Mouse (Mus musculus): ENCODE measurements around the gene Gmppa.
A peak's percentile ranks its signal among the peaks of the same experiment; 100 is the strongest.

Gene Gmppa

GRCm38 (mm10) chr1:75440661-75441060 lies 4.9 kb downstream of the Gmppa start:
- TF ChIP-seq POU5F1 (IDR thresholded peaks at IDR 0.05; ENCODE audit: borderline replicate concordance, low read length) (no peak), CTCF (conservative IDR thresholded peaks at IDR 0.05; ENCODE audit: low read length) (no peak), NANOG (IDR thresholded peaks at IDR 0.05; ENCODE audit: borderline replicate concordance, low read length) (no peak)
- peaks cover 43% of the 10 kb centered on the region for H3K36me3 ChIP-seq (ENCODE audit: insufficient read depth, low read length)
- H3K9me3 ChIP-seq (ENCODE audit: low read length) = no peaks in the 10 kb centered on the region
- peaks cover 76% of the 10 kb centered on the region for H3K4me1 ChIP-seq (replicated peaks; ENCODE audit: low read depth, low read length)
- no peak overlapping the region for H3K4me3 ChIP-seq (replicated peaks; ENCODE audit: low read length)
- H3K27me3 ChIP-seq (ENCODE audit: insufficient read depth, low read length) = peaks cover 12% of the 10 kb centered on the region

GRCm38 (mm10) chr1:75441471-75441996 lies 5.8 kb downstream of the Gmppa start:
- TF ChIP-seq CTCF (conservative IDR thresholded peaks at IDR 0.05; ENCODE audit: low read length) (no peak), NANOG (IDR thresholded peaks at IDR 0.05; ENCODE audit: borderline replicate concordance, low read length) (no peak), POU5F1 (IDR thresholded peaks at IDR 0.05; ENCODE audit: borderline replicate concordance, low read length) (no peak)
- Histone ChIP-seq H3K36me3 (ENCODE audit: insufficient read depth, low read length) (peaks cover 43% of the 10 kb centered on the region), H3K4me3 (replicated peaks; ENCODE audit: low read length) (no peak overlapping the region), H3K4me1 (replicated peaks; ENCODE audit: low read depth, low read length) (peaks cover 78% of the 10 kb centered on the region), H3K27me3 (ENCODE audit: insufficient read depth, low read length) (peaks cover 16% of the 10 kb centered on the region), H3K9me3 (ENCODE audit: low read length) (no peaks in the 10 kb centered on the region)

DNA sequence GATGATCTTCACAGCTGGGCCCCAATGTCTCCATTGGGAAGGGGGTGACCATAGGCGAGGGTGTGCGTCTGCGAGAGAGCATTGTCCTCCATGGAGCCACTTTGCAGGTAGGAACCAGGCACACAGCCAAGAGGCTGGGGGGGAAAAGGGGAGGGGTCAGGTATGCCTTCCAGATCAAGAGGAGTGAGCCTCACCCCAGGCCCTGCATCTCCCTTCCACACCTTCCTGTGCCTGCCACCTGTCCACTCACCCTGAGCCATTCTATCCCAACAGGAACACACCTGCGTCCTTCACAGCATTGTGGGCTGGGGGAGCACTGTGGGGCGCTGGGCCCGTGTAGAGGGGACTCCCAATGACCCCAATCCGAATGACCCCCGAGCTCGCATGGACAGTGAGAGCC lies 6.4 kb downstream of the Gmppa start:
- Histone ChIP-seq H3K9me3 (ENCODE audit: low read length) (no peaks in the 10 kb centered on the region), H3K4me1 (replicated peaks; ENCODE audit: low read depth, low read length) (peaks cover 78% of the 10 kb centered on the region), H3K27me3 (ENCODE audit: insufficient read depth, low read length) (peaks cover 22% of the 10 kb centered on the region), H3K4me3 (replicated peaks; ENCODE audit: low read length) (no peak overlapping the region), H3K36me3 (ENCODE audit: insufficient read depth, low read length) (peaks cover 40% of the 10 kb centered on the region)
- TF ChIP-seq POU5F1 (IDR thresholded peaks at IDR 0.05; ENCODE audit: borderline replicate concordance, low read length) (no peak), NANOG (IDR thresholded peaks at IDR 0.05; ENCODE audit: borderline replicate concordance, low read length) (no peak), CTCF (conservative IDR thresholded peaks at IDR 0.05; ENCODE audit: low read length) (no peak)

GRCm38 (mm10) chr1:75442811-75443210 lies 7.1 kb downstream of the Gmppa start:
- no peak for TF ChIP-seq NANOG (IDR thresholded peaks at IDR 0.05; ENCODE audit: borderline replicate concordance, low read length)
- no peak for TF ChIP-seq CTCF (conservative IDR thresholded peaks at IDR 0.05; ENCODE audit: low read length)
- TF ChIP-seq POU5F1 (IDR thresholded peaks at IDR 0.05; ENCODE audit: borderline replicate concordance, low read length) = no peak
- Histone ChIP-seq H3K36me3 (ENCODE audit: insufficient read depth, low read length) (peaks cover 35% of the 10 kb centered on the region), H3K27me3 (ENCODE audit: insufficient read depth, low read length) (peaks cover 29% of the 10 kb centered on the region), H3K4me3 (replicated peaks; ENCODE audit: low read length) (peak overlapping the region; percentile 56), H3K9me3 (ENCODE audit: low read length) (no peaks in the 10 kb centered on the region), H3K4me1 (replicated peaks; ENCODE audit: low read depth, low read length) (peaks cover 82% of the 10 kb centered on the region)

DNA sequence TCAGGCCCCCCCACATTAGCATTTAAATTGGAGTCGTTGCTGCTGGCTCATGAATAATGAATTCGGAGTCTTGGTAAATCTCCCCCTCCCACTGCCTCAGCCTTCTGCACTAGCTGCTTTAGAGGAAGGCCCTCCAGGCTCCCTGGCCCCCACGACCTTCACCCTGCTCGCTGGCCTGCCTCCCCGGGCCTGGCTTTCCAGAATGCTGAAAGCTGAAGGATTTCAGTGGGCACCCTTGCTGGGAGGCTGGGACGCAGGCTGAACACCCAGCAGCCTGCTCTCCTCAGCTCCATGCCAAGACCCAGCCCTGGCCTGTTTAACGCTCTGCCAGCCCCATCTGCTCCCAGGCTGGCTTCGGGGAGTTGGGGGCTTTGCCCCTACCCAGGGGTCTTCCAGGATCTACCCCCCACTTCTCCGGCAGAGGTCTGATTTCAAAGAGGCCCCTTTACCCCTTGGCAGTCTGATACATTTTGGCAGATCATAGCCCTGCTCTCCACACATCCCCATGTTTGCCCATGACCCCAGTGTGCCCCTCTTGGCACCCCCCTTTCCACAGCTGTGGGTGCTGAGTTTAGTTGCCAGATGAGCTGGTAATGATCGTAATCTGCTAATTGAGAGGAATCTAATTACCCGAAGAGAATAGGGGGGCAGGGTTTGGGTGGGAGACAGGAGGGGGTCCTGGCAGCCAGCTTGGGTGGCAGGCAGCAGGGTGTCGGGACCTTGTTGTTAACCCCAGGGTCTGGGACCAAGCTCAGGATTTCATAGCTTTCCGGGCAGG lies 7.7 kb downstream of the Gmppa start:
- Histone ChIP-seq H3K27me3 (ENCODE audit: insufficient read depth, low read length) (peaks cover 35% of the 10 kb centered on the region), H3K4me1 (replicated peaks; ENCODE audit: low read depth, low read length) (peaks cover 88% of the 10 kb centered on the region), H3K9me3 (ENCODE audit: low read length) (no peaks in the 10 kb centered on the region), H3K36me3 (ENCODE audit: insufficient read depth, low read length) (peaks cover 31% of the 10 kb centered on the region), H3K4me3 (replicated peaks; ENCODE audit: low read length) (peak overlapping the region; percentile 56)
- no peak for TF ChIP-seq NANOG (IDR thresholded peaks at IDR 0.05; ENCODE audit: borderline replicate concordance, low read length)
- TF ChIP-seq CTCF (conservative IDR thresholded peaks at IDR 0.05; ENCODE audit: low read length) = no peak
- TF ChIP-seq POU5F1 (IDR thresholded peaks at IDR 0.05; ENCODE audit: borderline replicate concordance, low read length) = no peak

GRCm38 (mm10) chr1:75444208-75444607 lies 8.5 kb downstream of the Gmppa start:
- H3K27me3 ChIP-seq (ENCODE audit: insufficient read depth, low read length) = peaks cover 42% of the 10 kb centered on the region
- H3K9me3 ChIP-seq (ENCODE audit: low read length) = no peaks in the 10 kb centered on the region
- peaks cover 91% of the 10 kb centered on the region for H3K4me1 ChIP-seq (replicated peaks; ENCODE audit: low read depth, low read length)
- H3K4me3 ChIP-seq (replicated peaks; ENCODE audit: low read length) = no peak overlapping the region
- TF ChIP-seq NANOG (IDR thresholded peaks at IDR 0.05; ENCODE audit: borderline replicate concordance, low read length) (no peak), CTCF (conservative IDR thresholded peaks at IDR 0.05; ENCODE audit: low read length) (no peak), POU5F1 (IDR thresholded peaks at IDR 0.05; ENCODE audit: borderline replicate concordance, low read length) (no peak)
- H3K36me3 ChIP-seq (ENCODE audit: insufficient read depth, low read length) = peaks cover 25% of the 10 kb centered on the region

GRCm38 (mm10) chr1:75445141-75445701 lies 9.5 kb downstream of the Gmppa start:
- Histone ChIP-seq H3K36me3 (ENCODE audit: insufficient read depth, low read length) (peaks cover 16% of the 10 kb centered on the region), H3K27me3 (ENCODE audit: insufficient read depth, low read length) (peaks cover 52% of the 10 kb centered on the region), H3K4me3 (replicated peaks; ENCODE audit: low read length) (0 out of 2 replicates have a peak overlapping the region, but pooled peaks have one; percentile 13), H3K4me1 (replicated peaks; ENCODE audit: low read depth, low read length) (peaks cover 97% of the 10 kb centered on the region), H3K9me3 (ENCODE audit: low read length) (peaks cover 7% of the 10 kb centered on the region; the same call in 1 of the 2 replicates)
- TF ChIP-seq CTCF (conservative IDR thresholded peaks at IDR 0.05; ENCODE audit: low read length) (no peak), NANOG (IDR thresholded peaks at IDR 0.05; ENCODE audit: borderline replicate concordance, low read length) (no peak), POU5F1 (IDR thresholded peaks at IDR 0.05; ENCODE audit: borderline replicate concordance, low read length) (no peak)

- peak overlapping the region; percentile 45 for H3K4me3 ChIP-seq (replicated peaks; ENCODE audit: low read length)
- H3K27me3 ChIP-seq (ENCODE audit: insufficient read depth, low read length) = peaks cover 59% of the 10 kb centered on the region
- H3K36me3 ChIP-seq (ENCODE audit: insufficient read depth, low read length) = peaks cover 11% of the 10 kb centered on the region
- peaks cover 98% of the 10 kb centered on the region for H3K4me1 ChIP-seq (replicated peaks; ENCODE audit: low read depth, low read length)
- H3K9me3 ChIP-seq (ENCODE audit: low read length) = peaks cover 7% of the 10 kb centered on the region; the same call in 1 of the 2 replicates
- no peak for TF ChIP-seq NANOG (IDR thresholded peaks at IDR 0.05; ENCODE audit: borderline replicate concordance, low read length)
- no peak for TF ChIP-seq POU5F1 (IDR thresholded peaks at IDR 0.05; ENCODE audit: borderline replicate concordance, low read length)
- TF ChIP-seq CTCF (conservative IDR thresholded peaks at IDR 0.05; ENCODE audit: low read length) = peak; percentile 88
Measured at GRCm38 (mm10) chr1:75445751-75446611, 10.3 kb downstream of the Gmppa start.

Measured in E14TG2a.4 (cell line).